Mouse (Mus musculus) G1E-ER4 (cell line): ENCODE data around the gene Ncln. TPM values are rescaled to one million over a fixed set of nuclear protein-coding genes. Genes with fewer than 3 reads are reported as not detected.

Source experiments
- GATA1 ChIP-seq: IDR thresholded peaks from one replicate; pipeline ENCODE4 v1.8.0; 2012; ENCODE audit warnings: low read length, inconsistent platforms
- polyA plus RNA-seq: library from polyadenylated mRNA; stranded (reverse); fragments of >175 nt; gene quantifications from 2 replicates; pipeline ENCODE4 v1.2.3, GENCODE M21; 2012

The Ncln gene
- polyA plus RNA-seq, 1 experiment = 349 TPM

DNA sequence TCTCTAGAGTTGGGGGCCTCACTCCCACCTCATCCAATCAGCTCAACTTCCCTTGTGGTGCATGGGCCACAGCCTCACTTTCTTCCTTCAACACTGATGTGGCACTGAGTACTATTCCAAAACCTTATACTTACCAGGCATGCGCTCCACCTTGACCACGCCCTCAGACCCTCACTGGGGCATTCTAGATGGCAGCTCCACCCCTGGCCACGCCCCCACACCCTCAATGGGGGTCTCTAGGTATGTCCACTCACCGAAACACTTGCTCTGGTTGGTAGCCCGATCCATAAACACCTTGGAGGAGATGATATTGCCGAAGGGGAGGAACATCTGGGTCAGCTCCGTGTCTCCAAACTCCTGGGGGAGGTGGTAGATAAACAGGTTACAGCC is 33.8 kb downstream of the Ncln start:
- TF ChIP-seq GATA1 = no peak

DNA sequence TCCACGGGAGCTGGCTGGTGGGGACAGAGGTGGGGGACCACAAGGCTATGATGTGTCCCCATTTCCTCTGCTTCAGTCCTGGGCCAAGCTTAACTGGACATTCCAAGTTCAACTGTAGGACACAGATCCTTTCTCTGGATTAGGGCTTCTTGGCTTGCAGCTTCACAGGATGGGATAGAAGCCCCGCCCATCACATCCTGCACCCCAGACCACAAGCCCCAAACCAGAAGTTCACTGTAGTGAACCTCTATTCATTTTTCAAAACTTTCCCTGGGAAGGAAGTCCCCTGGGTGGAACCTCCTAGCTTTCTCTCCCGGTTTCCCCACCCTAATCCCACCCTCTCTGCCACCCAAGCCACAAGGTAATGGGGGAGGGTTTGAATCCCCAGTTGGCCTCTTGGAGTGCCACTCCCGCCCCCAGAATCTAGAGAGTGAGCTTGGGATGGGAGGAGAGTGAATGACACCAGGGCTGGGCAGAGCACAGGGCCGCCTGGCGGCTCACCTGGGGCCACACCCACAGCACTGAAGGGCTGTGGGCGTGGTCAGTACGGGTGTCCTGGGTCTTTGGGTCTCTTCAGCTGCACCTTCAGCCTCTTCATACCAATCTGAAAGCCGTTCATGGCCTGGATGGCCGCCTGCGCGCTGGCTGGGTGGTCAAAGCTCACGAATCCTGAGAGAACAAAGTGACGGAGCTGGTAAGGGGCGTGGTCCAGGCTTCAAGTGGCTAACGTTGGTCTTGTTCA is 34.3 kb downstream of the Ncln start:
- no peak for TF ChIP-seq GATA1

DNA sequence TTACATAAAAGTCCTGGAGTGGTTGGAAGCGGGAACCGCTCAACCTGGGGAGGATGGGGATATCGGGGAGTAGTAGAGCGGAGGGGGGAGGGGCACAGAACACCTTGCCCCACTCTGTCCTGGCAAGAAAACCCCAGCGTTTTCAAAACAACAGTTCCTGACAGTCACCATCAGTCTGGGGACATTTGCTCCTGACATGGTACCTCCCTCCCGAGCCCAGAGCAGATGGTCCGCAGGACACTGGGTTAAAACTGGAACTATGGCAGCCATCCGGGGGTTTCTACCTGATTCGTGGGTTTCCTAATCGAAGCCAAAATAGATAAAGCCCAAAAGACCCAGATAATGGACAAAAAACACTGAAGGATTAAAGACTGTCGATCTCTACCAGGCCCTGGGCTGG is 35.2 kb downstream of the Ncln start:
- TF ChIP-seq GATA1 = no peak

DNA sequence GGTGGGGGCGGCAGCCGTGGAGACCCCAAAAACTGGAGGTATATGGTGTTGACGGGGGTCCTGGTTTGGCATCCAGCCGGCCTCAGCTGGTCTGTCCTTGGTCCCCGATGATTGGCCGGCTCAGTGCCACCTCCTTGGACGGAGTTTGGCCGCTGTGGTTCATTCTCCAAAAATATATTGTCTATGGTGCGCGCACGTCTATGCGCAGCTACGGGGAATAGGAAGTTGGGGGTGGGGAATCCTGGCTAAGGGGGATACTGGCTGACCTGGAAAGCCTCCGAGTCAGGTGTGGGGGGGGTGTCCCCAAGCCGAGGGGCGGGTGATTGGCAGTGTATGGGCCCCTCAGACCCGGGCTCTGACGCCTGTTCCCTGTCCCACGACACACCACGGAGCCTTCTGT is 35.7 kb downstream of the Ncln start:
- TF ChIP-seq GATA1 = no peak

DNA sequence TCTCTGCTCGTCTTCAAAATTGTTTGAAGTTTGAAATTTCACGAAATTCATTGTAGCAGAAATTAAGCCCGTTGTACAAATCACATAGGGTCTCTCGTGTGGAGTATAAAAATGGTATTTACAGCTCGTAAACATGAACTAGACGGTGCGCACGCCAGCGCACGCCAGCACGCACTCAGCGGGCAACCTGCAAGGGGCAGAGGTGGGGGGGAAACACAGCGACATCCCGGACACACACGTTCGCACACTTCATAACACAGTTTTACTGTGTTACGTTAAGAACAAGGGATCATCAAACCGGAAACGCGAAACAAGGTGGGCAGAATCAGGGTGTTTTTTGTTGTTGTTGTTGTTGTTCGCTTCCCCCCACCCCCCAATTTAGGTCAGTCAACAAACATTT is 36.8 kb downstream of the Ncln start:
- TF ChIP-seq GATA1 = no peak

DNA sequence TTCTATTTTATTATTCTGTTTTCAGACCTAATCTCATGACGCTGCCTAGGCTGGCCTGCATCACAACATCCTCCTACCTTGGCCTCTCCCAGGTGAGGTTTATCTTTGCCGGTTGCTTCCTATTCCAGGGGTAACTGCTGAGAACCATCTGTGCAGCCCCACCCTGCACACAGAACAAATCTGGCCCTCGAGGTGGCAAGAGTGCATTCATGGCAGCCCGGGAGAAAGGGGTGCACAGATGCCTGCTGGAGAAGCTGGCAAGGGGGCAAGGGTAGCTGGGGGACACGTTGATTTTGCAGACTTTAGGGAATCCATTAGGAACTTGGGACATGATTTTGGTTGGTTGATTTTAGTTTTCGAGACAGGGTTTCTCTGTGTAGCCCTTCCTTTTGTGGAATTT is 37.9 kb downstream of the Ncln start:
- TF ChIP-seq GATA1 = no peak

DNA sequence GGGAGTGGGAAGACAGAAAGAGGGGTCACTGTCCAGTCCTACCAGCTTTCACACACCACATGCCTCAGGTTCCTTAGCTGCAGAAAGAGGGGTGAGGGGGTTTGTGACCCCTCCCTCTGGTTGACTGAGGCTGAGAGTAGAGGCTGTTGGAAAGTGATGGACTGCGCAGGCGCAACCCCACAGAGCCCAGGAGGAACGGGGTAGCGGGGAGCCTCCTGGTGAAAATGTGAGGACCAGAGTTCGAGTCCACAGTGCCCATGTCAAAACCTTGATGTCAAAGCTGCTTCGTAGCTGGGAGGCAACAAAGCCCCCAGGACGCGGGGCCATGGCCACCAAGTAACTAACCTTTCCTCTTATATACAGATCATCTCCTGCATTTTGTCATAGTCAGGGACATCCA is 38.6 kb downstream of the Ncln start:
- no peak for TF ChIP-seq GATA1

DNA sequence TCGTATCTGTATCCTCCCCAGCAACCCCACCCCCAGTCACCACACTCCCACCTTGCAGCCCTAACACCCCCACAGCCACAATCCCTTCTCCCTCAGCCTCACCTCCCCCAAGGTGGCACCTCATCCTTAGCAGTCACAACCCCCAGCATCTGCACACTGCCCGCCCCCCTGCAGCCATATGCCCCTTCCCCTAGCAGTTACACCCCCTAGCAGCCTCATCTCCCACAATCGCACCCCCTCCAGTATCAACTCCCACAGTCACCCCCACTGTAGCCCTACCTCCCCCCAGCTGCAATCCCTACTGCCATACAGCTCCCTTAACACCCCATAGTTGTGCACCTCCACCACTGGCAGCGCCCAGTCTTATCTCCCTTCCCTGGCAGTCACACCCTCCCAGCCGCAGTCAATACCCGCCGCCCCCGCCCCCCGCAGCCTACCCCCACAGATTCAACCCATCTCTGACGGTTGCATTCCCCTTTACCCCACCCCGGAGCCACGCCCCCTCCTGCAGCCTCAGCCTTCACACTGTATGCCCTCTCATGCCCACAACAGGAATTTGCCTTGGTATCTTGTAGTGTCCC is 39.1 kb downstream of the Ncln start:
- TF ChIP-seq GATA1 = no peak

DNA sequence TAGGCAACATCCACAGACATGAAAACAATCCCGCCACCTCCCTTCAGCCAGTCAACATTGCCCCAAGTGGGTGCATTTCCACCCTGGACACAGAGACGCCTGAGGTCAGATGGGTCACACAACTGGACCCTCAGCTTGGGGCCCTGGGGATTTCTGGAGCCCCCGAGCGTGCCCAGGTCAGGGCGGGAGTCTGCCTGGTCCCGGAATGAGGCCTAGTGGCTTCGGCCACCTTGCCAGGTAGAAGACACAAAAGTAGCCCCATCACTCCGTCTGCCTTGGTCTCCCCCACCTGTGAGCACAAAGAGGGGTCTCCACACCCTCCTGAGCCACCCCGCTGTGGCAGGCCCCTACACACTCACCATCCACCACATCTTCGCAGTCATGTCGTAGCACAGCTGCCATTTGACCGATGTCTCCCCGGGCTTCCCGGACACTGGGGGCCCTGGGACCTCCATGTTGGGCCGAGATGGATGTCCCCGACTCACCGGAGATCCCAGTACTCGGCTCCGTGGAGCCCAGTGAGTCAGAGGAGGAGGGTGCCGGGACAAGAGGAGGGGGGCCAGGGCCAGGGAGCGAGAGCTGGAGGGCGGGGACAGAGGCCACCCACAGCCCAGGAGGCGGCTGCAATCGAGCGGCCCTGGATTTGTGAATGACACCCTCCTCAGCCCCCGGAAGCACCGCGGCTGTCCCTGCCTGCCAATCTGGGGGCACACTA is 40.9 kb downstream of the Ncln start, which contains the start of gene Nfic:
Nfic (minus strand) TSS at position 455 of the 715 bp plus-strand sequence.
- no peak for TF ChIP-seq GATA1

DNA sequence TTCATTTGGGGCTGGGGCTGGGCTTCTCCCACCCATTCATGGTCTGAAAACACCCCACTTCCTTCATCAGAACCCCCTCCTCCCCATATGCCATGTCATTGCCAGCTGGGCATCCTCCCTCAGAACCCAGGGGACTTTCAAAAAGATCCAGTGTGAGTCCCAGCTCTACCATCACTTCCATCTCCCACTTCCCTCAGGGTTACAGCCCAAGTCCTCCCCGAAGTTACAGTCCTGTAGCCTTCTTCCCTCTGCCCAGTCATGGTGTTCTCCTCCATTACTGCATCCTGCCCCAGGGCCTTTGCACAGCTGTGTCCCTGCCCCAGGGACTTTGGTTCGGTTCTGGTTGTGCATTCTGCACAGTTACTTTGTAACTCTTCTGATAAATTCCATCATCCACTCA is 42.1 kb downstream of the Ncln start:
- TF ChIP-seq GATA1 = no peak

DNA sequence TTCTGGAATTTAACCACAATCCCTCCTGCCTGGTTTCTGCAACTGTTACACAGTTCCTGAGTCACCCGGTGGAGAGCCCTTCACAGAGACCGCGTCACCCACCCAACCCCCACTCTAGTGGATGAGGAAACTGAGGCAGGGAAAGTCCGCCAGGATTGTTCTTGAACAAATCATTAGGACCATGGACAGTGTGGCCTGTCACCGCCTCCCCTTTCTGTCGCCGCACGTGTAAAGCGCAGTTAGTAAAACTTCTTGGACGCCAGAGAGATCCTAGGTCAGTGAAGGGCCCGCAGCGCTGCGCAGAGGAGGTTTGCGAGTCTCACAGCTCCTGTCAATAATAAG is 43.3 kb downstream of the Ncln start:
- no peak for TF ChIP-seq GATA1

DNA sequence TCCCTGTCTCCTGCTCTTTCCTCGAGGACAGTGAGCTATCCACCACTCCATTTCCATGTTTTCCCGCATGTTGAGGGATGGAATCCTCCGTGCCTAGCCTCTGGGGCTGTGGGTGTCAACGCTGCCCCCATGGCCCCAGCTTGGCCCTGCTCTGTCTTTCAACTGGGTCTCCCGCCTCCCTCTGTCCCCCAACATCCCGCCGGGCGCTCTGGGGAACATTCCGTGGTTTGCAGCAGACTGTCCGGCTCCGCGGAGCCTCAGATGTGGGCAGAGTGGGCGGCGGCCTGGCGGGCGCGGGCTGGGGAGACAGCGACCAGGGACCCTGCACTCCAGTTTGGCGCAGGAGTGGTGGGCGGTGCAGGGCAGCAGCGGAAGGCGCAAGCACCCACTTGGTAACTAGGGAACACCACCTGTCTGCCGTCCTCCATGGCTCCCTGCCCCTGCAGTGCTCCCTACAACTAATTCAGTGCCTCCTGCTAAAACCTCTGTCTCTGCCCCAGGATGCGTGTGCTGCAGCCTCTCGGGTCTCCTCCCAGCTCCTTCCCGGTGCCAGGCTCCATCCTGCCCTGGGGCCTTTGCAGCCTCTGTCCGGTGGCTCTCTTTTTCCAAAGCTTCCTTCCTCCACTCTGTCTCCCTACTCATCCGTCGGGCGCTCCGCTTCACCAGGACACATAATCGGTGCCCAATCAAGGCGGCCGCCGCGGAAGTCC is 43.8 kb downstream of the Ncln start:
- TF ChIP-seq GATA1 = no peak

DNA sequence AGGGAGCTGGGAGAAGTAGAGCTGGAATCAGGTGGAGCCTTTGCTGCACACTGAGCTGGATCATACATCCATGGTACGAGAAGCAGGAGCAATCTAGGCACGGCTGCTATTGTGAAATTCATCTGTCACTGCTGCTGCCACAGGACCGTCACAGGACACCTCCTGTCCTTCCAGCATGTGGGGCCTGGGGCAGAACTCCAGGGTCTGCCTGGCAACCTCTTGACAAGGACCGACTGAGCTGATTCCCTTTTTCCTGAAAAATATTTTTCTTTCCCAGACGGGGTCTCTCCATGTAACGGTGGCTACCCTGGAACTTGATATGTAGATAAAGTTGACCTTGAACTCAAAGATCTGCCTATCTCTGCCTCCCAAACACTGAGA is 44.8 kb downstream of the Ncln start:
- no peak for TF ChIP-seq GATA1

DNA sequence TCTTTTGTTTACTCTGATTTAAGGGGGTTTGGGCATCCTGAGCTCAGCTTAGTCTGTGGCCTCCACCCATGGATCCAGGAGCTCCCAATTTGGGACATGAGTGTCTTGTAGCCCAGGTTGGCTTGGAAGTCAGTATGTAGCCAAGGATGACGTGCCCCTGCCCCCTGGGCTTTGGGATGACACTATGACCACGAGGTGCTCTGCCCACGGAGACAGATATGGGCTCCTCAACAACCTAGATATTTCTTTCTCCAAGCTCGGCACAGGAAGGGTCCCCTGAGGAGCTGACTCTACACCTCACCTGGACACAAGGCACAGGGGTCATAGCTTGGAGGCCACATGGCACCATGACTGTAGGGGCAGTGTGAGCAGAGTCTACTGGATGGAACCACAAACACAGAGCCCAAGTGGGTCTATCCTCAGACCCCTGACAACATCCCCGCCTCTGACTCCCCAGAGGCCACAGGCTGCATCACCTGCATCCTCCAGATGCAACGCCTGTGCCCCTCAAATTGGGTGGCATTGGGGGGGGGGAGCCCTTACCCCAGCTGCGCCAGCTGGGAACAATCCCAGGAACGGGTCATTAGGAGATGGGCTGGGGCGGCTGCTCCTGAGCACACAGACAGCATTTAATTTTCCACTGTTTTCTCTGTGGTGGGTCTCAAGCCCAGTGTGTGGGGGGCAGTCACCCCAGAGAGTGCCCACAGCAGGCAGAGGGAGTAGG is 45.4 kb downstream of the Ncln start:
- TF ChIP-seq GATA1 = no peak

DNA sequence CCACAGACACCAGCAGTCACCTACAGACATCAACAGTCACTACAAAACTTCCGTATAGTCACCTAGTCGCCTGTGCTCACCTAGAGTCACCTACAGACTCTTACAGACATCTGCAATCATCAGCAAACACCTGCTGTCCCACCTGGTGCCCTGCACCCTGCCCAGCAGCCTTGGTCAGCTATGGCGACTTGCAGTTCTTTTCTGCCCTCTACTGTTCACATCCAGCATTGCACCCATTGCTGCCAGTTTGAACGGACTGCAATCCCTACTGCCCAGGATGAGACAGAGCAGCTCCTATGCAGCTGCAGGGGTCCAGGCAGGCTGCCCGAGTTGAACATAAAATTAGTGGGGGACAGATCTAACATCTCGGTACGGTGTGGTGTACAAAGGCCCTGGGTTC is 46.1 kb downstream of the Ncln start:
- TF ChIP-seq GATA1 = no peak

DNA sequence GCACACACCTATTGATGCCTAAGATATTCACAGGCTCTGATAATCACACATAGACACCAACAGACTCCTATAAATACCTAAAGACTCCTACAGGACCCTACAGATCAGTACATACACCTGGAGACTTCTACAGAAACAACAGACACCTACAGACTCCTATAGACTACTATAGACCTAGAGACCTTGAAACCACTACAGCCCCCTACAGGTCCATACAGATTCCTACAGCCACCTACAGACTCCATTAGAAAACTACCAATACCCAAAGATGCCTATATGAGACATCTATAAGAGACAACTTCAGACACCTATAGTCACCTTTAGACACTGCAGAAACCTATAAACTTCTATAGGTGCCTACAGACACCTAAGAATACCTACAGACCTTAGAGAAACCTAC is 55.2 kb downstream of the Ncln start:
- TF ChIP-seq GATA1 = no peak

Other genes with a start within 250 kb of the Ncln start
- gene Matk, start 243.5 kb downstream of the Ncln start, polyA plus RNA-seq = not detected in 2 replicates
- gene Mrpl54, start 229.5 kb downstream of the Ncln start, polyA plus RNA-seq = 633 and 674 TPM in 2 replicates
- gene Apba3, start 229.4 kb downstream of the Ncln start, polyA plus RNA-seq = 111 and 135 TPM in 2 replicates
- 1.4 TPM in 2 replicates for gene Tjp3, start 204.8 kb downstream of the Ncln start, polyA plus RNA-seq
- gene Pip5k1c, start 203.4 kb downstream of the Ncln start, polyA plus RNA-seq = 139 and 210 TPM in 2 replicates
- gene Cactin, start 175.3 kb downstream of the Ncln start, polyA plus RNA-seq = 74.5 and 82.9 TPM in 2 replicates
- gene Tbxa2r, start 167.7 kb downstream of the Ncln start, polyA plus RNA-seq = not detected in 2 replicates
- gene Gipc3, start 153.1 kb downstream of the Ncln start, polyA plus RNA-seq = not detected in 2 replicates
- 186 and 236 TPM in 2 replicates for gene Hmg20b, start 145.9 kb downstream of the Ncln start, polyA plus RNA-seq
- gene Mfsd12, start 138.9 kb downstream of the Ncln start, polyA plus RNA-seq = 38.2 and 39.2 TPM in 2 replicates
- 0.40 and 0.50 TPM in 2 replicates for gene 4930404N11Rik, start 130.6 kb downstream of the Ncln start, polyA plus RNA-seq
- gene Fzr1, start 117.9 kb downstream of the Ncln start, polyA plus RNA-seq = 99.0 and 111 TPM in 2 replicates
- gene Dohh, start 112.0 kb downstream of the Ncln start, polyA plus RNA-seq = 216 and 292 TPM in 2 replicates
- gene Gm48551, start 111.9 kb downstream of the Ncln start, polyA plus RNA-seq = 0.22 and 0.38 TPM in 2 replicates
- gene Gm48552, start 107.4 kb downstream of the Ncln start, polyA plus RNA-seq = 7.0 and 10.7 TPM in 2 replicates
- 0.68 and 0.69 TPM in 2 replicates for gene Smim24, start 103.3 kb downstream of the Ncln start, polyA plus RNA-seq
- 29.3 and 37.9 TPM in 2 replicates for gene Nfic, start 40.8 kb downstream of the Ncln start, polyA plus RNA-seq
- 0.05 and 0.08 TPM in 2 replicates for gene Celf5, start 13.7 kb downstream of the Ncln start, polyA plus RNA-seq
- gene S1pr4, start 3.7 kb upstream of the Ncln start, polyA plus RNA-seq = 4.1 and 6.8 TPM in 2 replicates
- gene Gna15, start 27.8 kb upstream of the Ncln start, polyA plus RNA-seq = 38.8 and 47.3 TPM in 2 replicates
- 15.0 and 16.3 TPM in 2 replicates for gene Gna11, start 48.8 kb upstream of the Ncln start, polyA plus RNA-seq
- gene Aes, start 63.1 kb upstream of the Ncln start, polyA plus RNA-seq = 1,803 and 2,150 TPM in 2 replicates
- gene Tle2, start 78.2 kb upstream of the Ncln start, polyA plus RNA-seq = 3.0 and 3.6 TPM in 2 replicates
- gene Tle6, start 104.7 kb upstream of the Ncln start, polyA plus RNA-seq = 9.2 and 15.1 TPM in 2 replicates
- 0.16 and 0.22 TPM in 2 replicates for gene BC025920, start 109.9 kb upstream of the Ncln start, polyA plus RNA-seq
- 100 and 118 TPM in 2 replicates for gene Sirt6, start 131.4 kb upstream of the Ncln start, polyA plus RNA-seq
- 7.1 and 8.6 TPM in 2 replicates for gene Ankrd24, start 132.1 kb upstream of the Ncln start, polyA plus RNA-seq
- 0.18 and 0.19 TPM in 2 replicates for gene Gm10778, start 152.7 kb upstream of the Ncln start, polyA plus RNA-seq
- 0.28 and 0.37 TPM in 2 replicates for gene Zfp433, start 208.4 kb upstream of the Ncln start, polyA plus RNA-seq